Mouse (Mus musculus) embryonic facial prominence, embryonic 12.5 days (tissue): Measurements from ENCODE around the gene Itsn1. TPM values are rescaled to one million over a fixed set of nuclear protein-coding genes. Genes with fewer than 3 reads are reported as not detected.

ENCODE experiments used
- ATAC-seq: fragments of 200-750 bp; cut with Nextera tagmentation; 2 replicates; pipeline ENCODE4 v1.8.0; 2017; ENCODE audit not compliant: insufficient number of reproducible peaks, insufficient read depth, low FRiP score, low TSS enrichment
- H3K27ac ChIP-seq: fragments of 300-500 bp; sonication (generic); 2 replicates; pipeline ENCODE4 v1.5.1; 2016; ENCODE audit warnings: mild to moderate bottlenecking
- H3K27me3 ChIP-seq: fragments of 300-500 bp; sonication (generic); 2 replicates; pipeline ENCODE4 v1.6.1; 2016; ENCODE audit warnings: mild to moderate bottlenecking, moderate library complexity
- H3K36me3 ChIP-seq: fragments of 300-500 bp; sonication (generic); 2 replicates; pipeline ENCODE4 v1.6.1; 2016; ENCODE audit warnings: mild to moderate bottlenecking
- H3K4me1 ChIP-seq: fragments of 300-500 bp; sonication (generic); 2 replicates; pipeline ENCODE4 v1.6.1; 2016
- H3K4me2 ChIP-seq: fragments of 300-500 bp; sonication (generic); replicated peaks from 2 replicates; pipeline ENCODE4 v1.6.1; 2016; ENCODE audit warnings: mild to moderate bottlenecking, moderate library complexity
- H3K4me3 ChIP-seq: fragments of 300-500 bp; sonication (generic); 2 replicates; pipeline ENCODE4 v1.5.1; 2016; ENCODE audit warnings: mild to moderate bottlenecking
- H3K9ac ChIP-seq: fragments of 300-500 bp; sonication (generic); 2 replicates; pipeline ENCODE4 v1.6.1; 2016; ENCODE audit warnings: mild to moderate bottlenecking, moderate library complexity
- H3K9me3 ChIP-seq: fragments of 300-500 bp; sonication (generic); 2 replicates; pipeline ENCODE4 v1.6.1; 2016; ENCODE audit warnings: mild to moderate bottlenecking, moderate library complexity
- WGBS: fragments of 180-500 bp; shearing (Covaris S2); methylation state at CpG from one replicate; pipeline ENCODE4 v1.1.7; 2016; 5-methylcytosine and 5-hydroxymethylcytosine counted together
- polyA plus RNA-seq: library from polyadenylated mRNA; unstranded; fragments of >200 nt; fragmentation: Nextera tagmentation; extraction: Ambion mirVana; gene quantifications from 2 replicates; pipeline ENCODE4 v1.2.1, GENCODE M21; 2016

Gene Itsn1
- 39.6 and 43.2 TPM in 2 replicates for polyA plus RNA-seq

DNA sequence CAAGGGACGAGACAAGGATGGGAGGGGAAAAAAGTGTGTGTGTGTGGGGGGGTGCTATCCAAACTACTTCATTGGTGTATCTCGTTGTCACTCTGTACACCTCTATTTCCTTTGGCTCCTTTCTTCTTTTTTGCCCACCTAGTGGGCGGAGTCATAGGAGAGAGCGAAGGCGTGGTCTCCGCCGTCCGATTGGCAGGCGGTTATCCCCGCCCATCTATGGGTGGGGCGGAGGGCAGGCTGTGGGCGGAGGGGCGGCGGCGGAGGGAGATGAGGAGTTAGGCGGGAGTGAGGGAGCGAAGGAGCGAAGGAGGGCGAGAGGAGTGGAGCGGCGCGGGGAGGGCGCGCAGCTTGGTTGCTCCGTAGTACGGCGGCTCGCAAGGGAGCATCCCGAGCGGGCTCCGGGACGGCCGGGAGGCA is at the start of gene Itsn1:
Gene Itsn1, plus strand, starts transcription at position 216 of the 417 bp plus-strand sequence.
- Histone ChIP-seq H3K9me3 (no peaks in the 10 kb centered on the region), H3K4me2 (peak within 1 kb of the TSS; percentile 80), H3K27me3 (no peaks in the 10 kb centered on the region), H3K4me3 (peak within 1 kb of the TSS; percentile 91), H3K27ac (peak within 1 kb of the TSS; percentile 96), H3K36me3 (no peaks in the 10 kb centered on the region), H3K9ac (peak within 1 kb of the TSS; percentile 97), H3K4me1 (peaks cover 24% of the 10 kb centered on the region)
- ATAC-seq: peak; percentile 96
- WGBS: under 1% methylated on average over 33 of the region's 33 CpGs

DNA sequence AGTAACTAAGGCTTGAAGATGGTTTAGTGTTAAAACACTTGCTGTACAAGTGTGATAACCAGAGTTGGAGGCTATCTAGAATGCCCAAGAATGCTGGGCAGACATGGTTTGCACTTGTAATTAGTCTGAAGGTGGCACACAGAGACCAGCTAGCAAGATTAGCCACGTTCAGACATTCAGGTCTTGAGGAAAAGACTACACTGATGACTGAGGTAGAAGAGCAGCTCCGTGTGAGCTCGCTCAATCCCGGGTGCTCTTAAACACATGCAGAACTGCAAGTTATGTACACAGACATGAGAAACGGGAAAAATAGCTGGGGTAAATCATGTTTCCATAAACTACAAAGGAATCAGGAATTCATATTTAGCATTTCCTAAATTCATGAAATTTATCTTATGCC is 48.4 kb upstream of the Itsn1 start:
- no peak overlapping the region for H3K4me3 ChIP-seq
- H3K4me2 ChIP-seq: no peak overlapping the region
- no peaks in the 10 kb centered on the region for H3K4me1 ChIP-seq
- H3K27me3 ChIP-seq: no peaks in the 10 kb centered on the region
- H3K36me3 ChIP-seq: peaks cover 85% of the 10 kb centered on the region
- H3K9ac ChIP-seq: no peak overlapping the region
- no peak overlapping the region for H3K27ac ChIP-seq
- ATAC-seq: no peak
- WGBS: 85% methylated on average over 5 of the region's 5 CpGs
- H3K9me3 ChIP-seq: no peaks in the 10 kb centered on the region

DNA sequence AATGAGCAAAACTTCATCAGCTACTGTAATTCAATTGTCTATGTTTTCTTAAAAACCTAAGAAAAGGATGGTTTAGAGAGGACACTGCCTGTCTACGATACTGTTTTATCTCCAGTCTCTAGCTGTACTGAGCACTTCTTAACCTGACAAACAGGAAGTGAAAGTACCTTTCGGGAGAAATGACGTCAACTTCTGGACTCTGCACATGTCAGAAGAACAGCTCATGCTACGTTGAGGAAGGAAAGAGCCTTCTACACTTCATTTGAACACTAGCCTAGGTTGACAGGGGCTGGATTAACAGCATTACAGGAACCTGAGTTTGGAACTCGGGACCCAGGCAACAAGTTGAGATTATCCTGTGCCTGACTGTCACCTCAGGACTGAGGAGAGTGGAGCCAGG is 43.6 kb upstream of the Itsn1 start:
- no peak overlapping the region for H3K27ac ChIP-seq
- peaks cover 51% of the 10 kb centered on the region for H3K36me3 ChIP-seq
- H3K9me3 ChIP-seq: no peaks in the 10 kb centered on the region
- no peak overlapping the region for H3K4me2 ChIP-seq
- no peak overlapping the region for H3K4me3 ChIP-seq
- H3K4me1 ChIP-seq: peaks cover 14% of the 10 kb centered on the region
- H3K9ac ChIP-seq: no peak overlapping the region
- ATAC-seq: no peak
- H3K27me3 ChIP-seq: no peaks in the 10 kb centered on the region
- WGBS: 91% methylated on average over 5 of the region's 5 CpGs

DNA sequence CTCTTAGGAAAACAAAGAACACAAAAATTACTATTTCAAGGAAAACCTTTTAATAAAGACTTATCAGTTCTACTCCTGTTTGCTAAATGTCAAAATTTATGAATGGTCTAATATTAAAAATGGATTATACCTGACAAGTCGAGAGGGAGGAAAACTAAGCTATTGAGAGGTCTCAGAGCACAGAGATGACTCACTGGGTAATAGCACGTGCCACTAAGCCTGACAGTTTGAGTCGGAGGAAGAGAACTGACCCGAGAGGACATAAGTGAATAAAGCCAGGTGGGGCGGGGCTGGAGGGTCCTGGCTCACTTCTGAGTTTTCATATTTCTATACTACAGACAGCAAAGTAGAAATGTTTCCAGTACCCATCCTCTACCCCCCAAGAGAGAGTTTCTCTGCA is 42.7 kb upstream of the Itsn1 start:
- no peaks in the 10 kb centered on the region for H3K9me3 ChIP-seq
- H3K27me3 ChIP-seq: no peaks in the 10 kb centered on the region
- H3K9ac ChIP-seq: no peak overlapping the region
- WGBS: 75% methylated on average over 5 of the region's 5 CpGs
- H3K4me3 ChIP-seq: no peak overlapping the region
- H3K4me1 ChIP-seq: peaks cover 14% of the 10 kb centered on the region
- H3K36me3 ChIP-seq: peaks cover 44% of the 10 kb centered on the region
- no peak for ATAC-seq
- no peak overlapping the region for H3K4me2 ChIP-seq
- H3K27ac ChIP-seq: no peak overlapping the region

DNA sequence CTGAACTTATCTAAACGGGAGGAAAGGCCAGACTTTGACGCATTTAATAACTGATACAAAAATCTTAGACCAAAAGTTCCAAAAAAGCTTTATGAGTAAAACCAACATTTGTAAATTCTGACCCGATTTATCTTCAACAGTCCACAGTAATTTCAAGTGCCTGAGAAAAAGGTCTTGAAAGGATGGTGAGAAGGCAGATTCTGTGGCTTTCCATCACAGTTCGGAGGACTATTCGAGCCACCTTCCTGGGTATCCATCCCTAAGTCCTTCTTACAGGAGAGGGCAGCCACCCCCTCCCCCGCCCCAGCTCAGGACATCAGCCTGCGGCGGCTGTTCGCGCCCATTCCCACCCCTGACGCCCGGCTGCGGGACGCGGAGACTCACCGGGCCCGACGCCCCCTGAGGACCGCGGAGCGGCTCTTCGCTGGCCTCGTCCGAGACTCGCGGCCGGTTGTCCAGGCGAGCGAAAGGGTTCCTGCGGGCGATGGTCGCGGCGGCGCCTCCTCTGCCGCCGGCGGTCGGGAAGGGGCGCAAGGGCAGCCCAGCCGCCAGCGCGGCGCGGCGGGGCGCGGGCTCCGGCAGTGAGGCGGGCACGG is 41.0 kb upstream of the Itsn1 start:
- Histone ChIP-seq H3K27me3 (no peaks in the 10 kb centered on the region), H3K9me3 (no peaks in the 10 kb centered on the region), H3K4me2 (peak overlapping the region; percentile 82), H3K9ac (peak overlapping the region; percentile 87), H3K4me1 (peaks cover 14% of the 10 kb centered on the region), H3K4me3 (peak overlapping the region; percentile 87), H3K27ac (peak overlapping the region; percentile 81), H3K36me3 (peaks cover 27% of the 10 kb centered on the region)
- ATAC-seq: peak; percentile 36; the same call in 1 of the 2 replicates
- WGBS: 1% methylated on average over 32 of the region's 51 CpGs

DNA sequence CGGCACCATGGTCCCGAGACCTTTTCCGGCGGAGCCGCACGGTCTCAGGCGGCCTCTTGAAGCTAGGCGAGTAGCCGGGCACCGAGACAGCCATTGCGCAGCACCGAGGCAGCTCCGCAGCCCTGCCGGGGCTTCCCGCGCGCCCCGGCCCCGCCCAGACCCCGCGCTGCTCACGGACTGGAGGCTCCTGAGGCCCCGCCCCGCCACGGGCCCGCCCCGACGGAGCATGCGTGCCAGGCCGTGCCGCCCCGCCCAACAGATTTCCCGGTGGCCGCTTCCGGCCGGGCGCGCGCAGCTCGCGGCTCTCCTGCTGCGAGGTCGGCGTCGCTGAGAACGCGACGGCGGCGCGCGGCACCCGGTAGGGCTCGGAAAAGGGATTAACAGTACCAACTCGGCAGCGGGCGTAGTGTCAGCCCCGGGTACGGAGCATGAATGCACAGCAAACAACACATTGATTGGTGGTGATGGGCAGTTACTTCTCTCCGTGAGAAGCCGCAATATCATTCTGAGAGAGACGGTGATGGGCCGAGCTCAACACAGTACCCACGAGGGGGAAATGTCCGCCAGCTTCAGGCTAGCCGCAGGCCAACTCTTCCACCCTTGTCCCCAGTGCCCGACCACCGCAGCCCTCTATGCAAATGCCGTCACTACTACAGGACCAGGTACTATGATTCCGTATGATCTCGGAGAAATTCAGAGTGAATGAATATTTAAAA is 40.3 kb upstream of the Itsn1 start, which contains the start of gene Donson:
Gene Donson, minus strand, starts transcription at position 152 of the 716 bp plus-strand sequence.
- H3K9ac ChIP-seq: peak within 1 kb of the TSS; percentile 87
- H3K4me2 ChIP-seq: peak within 1 kb of the TSS; percentile 82
- ATAC-seq: peak; percentile 98
- peaks cover 23% of the 10 kb centered on the region for H3K36me3 ChIP-seq
- peaks cover 14% of the 10 kb centered on the region for H3K4me1 ChIP-seq
- 1% methylated on average over 71 of the region's 71 CpGs for WGBS
- peak within 1 kb of the TSS; percentile 87 for H3K4me3 ChIP-seq
- peak within 1 kb of the TSS; percentile 81 for H3K27ac ChIP-seq
- H3K27me3 ChIP-seq: no peaks in the 10 kb centered on the region
- no peaks in the 10 kb centered on the region for H3K9me3 ChIP-seq

DNA sequence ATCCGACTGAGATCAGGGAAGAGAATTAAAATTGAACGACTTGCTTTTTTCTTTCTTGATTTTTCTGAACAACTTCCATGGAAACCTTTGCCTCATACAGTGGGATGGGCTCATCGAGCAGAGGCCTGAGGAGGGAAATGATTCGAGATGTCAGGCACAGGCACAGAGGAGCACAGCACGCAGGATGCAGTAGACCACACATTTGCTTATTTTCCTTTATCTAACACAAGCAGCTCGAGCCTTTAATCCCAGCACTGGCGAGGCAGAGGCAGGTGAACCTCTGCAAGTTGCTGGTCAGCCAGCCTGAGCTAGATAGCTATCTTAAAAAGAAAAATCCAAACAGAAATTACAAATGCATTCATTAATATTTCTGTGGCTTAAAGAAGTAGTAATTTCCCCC is 39.3 kb upstream of the Itsn1 start:
- H3K36me3 ChIP-seq: peaks cover 14% of the 10 kb centered on the region
- 46% methylated on average over 7 of the region's 7 CpGs for WGBS
- H3K4me1 ChIP-seq: peaks cover 14% of the 10 kb centered on the region
- no peak overlapping the region for H3K27ac ChIP-seq
- H3K9me3 ChIP-seq: no peaks in the 10 kb centered on the region
- no peak for ATAC-seq
- no peaks in the 10 kb centered on the region for H3K27me3 ChIP-seq
- H3K4me2 ChIP-seq: no peak overlapping the region
- H3K9ac ChIP-seq: peak overlapping the region; percentile 24; the same call in 1 of the 2 replicates
- H3K4me3 ChIP-seq: no peak overlapping the region

DNA sequence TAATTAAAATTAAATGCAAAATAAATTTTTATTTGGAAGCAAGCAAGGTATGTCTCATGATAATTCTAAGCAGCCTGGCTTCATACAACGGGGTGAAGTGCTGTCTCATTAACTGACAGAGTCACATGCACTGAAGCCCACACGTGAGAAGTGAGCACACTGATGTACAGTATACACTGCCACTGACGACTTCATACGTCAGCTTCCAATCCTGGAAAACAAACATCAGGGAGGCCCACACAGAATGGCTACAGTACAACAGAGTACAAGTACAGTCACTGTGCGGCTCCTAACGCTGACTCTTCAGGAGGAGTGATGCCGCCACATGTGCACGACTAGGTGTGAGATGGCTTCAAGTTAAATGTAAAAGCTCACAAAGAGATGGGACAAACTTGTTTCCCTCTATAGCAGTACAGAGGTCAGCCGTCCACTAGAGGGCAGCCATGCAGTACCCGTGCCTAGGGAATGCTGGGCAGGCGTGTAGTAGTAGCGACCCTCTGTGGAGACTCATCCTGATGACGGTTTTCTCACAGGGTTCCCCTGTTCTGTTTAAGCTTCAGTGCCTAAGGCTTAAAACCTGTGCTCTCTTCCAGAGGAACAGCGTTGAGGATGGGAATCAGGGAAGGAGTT is 34.5 kb upstream of the Itsn1 start:
- peak; percentile 83; the same call in 1 of the 2 replicates for ATAC-seq
- Histone ChIP-seq H3K9me3 (no peaks in the 10 kb centered on the region), H3K27ac (no peak overlapping the region), H3K9ac (no peak overlapping the region), H3K4me3 (no peak overlapping the region), H3K4me2 (no peak overlapping the region), H3K36me3 (peaks cover 29% of the 10 kb centered on the region), H3K27me3 (no peaks in the 10 kb centered on the region), H3K4me1 (0 out of 2 replicates have a peak, but pooled peaks cover 3% of the 10 kb centered on the region)
- 29% methylated on average over 14 of the region's 14 CpGs for WGBS

DNA sequence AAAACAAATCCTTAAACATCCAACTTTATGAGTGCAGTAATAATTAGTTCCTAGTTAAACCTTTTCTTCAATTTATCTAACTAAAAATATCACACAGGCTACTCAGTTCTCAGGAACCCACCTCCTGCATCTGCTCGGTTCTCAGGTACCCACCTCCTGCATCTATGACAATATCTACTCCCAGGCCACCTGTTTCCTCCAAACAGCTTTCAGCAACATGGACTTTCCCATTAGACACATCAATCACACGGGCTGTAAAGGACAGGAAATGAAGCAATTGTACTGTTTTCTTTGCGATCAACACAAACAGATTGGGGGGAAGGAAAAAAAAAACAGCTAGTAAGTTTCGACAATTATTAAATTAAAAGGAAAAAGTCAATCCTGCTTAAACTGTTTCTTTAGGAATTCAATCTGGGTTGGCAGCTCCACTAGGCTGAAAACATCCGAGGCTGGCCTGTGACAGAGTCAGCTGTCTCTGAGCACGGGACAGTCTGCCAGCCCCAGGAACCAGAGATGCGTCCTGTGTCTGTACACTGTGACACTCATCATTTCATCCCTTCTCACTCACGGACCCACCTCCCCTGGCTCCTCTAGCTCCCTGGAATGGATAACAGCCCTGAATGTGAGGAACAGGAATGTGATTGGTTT is 33.8 kb upstream of the Itsn1 start:
- no peak overlapping the region for H3K4me2 ChIP-seq
- ATAC-seq: no peak
- no peak overlapping the region for H3K9ac ChIP-seq
- H3K4me3 ChIP-seq: no peak overlapping the region
- H3K27ac ChIP-seq: no peak overlapping the region
- H3K36me3 ChIP-seq: peaks cover 30% of the 10 kb centered on the region
- no peaks in the 10 kb centered on the region for H3K27me3 ChIP-seq
- H3K9me3 ChIP-seq: no peaks in the 10 kb centered on the region
- WGBS: 50% methylated on average over 8 of the region's 8 CpGs
- H3K4me1 ChIP-seq: no peaks in the 10 kb centered on the region

DNA sequence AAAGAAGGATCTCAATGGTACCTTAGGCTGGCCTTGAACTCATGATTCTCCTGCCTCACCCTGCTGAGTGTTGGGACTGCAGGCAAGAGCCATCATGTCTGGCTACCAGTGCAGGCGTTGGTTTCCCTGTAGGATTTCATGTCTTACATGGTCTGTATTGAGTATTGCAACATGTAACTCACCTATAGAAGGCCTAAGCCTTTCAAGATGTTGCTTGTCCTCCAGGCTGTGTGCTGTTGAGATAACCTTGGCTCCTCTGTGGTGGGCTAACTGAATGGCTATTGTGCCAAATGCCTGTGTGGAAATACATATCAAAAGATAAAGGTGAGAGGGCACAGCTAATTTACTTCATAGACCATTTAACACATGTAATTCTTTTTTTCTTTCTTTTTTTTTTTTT is 30.1 kb upstream of the Itsn1 start:
- Histone ChIP-seq H3K4me2 (no peak overlapping the region), H3K4me3 (no peak overlapping the region), H3K9ac (no peak overlapping the region), H3K9me3 (no peaks in the 10 kb centered on the region), H3K27me3 (no peaks in the 10 kb centered on the region), H3K4me1 (no peaks in the 10 kb centered on the region), H3K36me3 (peaks cover 50% of the 10 kb centered on the region), H3K27ac (no peak overlapping the region)
- no peak for ATAC-seq
- WGBS: 82% methylated on average over 1 of the region's 1 CpGs

DNA sequence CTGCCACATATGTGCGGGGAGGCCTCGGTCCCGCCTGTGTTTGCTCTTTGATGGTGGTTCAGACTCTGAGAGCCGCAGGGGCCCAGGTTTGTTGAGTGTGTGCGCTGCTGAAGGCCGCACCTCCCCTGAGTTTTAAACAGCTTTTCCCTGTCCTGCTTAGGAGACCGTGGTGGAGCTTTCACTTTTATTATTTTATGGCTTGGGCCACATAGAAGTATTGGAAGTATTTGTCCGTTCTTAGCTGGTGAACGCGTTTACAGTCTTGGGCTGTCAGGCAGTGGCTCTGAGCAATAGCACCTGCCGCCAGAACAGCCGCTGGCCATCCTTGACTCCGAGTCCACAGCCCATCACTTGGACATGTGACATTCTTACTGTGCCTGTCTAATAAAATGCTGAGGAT is 27.2 kb upstream of the Itsn1 start:
- no peak overlapping the region for H3K27ac ChIP-seq
- no peaks in the 10 kb centered on the region for H3K9me3 ChIP-seq
- H3K4me2 ChIP-seq: no peak overlapping the region
- H3K4me1 ChIP-seq: no peaks in the 10 kb centered on the region
- no peak for ATAC-seq
- H3K9ac ChIP-seq: no peak overlapping the region
- peaks cover 50% of the 10 kb centered on the region for H3K36me3 ChIP-seq
- no peaks in the 10 kb centered on the region for H3K27me3 ChIP-seq
- WGBS: 88% methylated on average over 13 of the region's 13 CpGs
- H3K4me3 ChIP-seq: no peak overlapping the region
